Mouse (Mus musculus): ENCODE data around the gene Chm. TPM values are rescaled to one million over a fixed set of nuclear protein-coding genes. Genes with fewer than 3 reads are reported as not detected.
"Not testable (repeated sequence)": the region's sequence is repeated elsewhere in the genome, so short reads cannot be mapped to it uniquely, and the experiment has no call there.

Chm gene
- 1 to 10 TPM; 8.8 to 9.2 TPM for total RNA-seq (2021)
- long read RNA-seq, experiment 1, full-length matches to known transcripts: 3 of 6 reads
- long read RNA-seq, experiment 1, partial matches to known transcripts: 0 of 6 reads
- long read RNA-seq, experiment 1, other reads (novel, unspliced or antisense): 3 of 6 reads
- long read RNA-seq, experiment 2, full-length matches to known transcripts: 1 of 3 reads
- long read RNA-seq, experiment 2, partial matches to known transcripts: 2 of 3 reads
- long read RNA-seq, experiment 2, other reads (novel, unspliced or antisense): 0 of 3 reads

DNA sequence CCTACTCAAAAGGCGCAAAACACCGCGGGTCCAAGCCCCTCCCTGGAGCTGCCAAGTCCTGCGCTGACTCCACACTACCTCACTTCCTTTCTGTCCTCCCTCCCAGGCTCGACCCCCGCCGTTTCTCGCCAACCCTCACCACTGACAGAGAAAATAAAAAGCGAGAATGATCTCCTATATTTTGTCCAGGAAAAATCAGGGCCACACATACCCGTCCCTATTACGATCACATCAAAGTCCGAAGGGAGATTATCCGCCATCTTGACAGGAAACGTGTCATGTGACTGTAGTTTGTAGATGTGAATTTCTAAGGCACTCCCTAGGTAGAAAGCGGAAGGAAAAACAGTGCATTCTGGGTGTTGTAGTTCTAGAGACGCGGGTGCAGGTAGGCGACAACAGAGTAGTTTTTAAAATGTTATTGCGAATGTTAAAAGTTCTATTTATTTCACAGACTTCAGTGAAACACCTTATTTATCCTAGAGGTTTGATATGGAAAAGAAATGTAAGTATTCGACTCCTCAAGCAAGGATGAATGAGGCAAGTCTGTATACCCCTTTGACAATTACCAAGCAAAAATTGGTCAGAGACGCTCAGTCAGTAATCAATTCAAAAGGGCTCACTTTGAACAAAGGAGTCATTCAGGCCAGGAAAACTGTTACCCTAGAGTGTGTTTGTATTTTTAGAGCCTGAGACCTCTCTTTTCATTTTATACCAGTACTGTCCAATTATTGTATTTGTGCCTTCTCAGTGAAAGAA is at the start of gene Chm:
Chm (minus strand) TSS at position 288 of the 756 bp plus-strand sequence.
- intact Hi-C loops (cut with DNase I; ENCODE audit: low total_unique reads): no loop called here
- no peak for DNase-seq

DNA sequence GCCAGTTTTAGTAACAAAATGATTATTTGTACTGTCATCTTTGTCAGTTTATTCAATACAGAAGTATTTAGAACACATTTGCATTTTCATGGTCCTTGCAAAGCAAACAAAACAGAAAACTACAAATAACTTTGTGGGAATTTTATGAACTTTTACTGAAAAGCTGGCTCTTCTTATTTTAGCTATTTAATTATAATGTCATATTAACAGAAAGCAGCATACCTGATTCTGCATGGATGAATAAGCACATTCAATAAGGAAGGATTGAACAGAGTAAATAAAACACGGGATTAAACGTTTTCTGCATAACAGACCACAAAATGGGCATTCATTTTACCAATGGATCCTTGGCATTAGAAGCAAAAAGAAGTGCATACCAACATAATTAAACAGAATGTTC is 8.6 kb upstream of the Chm start:
- no peak for DNase-seq
- intact Hi-C loops (cut with DNase I; ENCODE audit: low total_unique reads): no loop called here

DNA sequence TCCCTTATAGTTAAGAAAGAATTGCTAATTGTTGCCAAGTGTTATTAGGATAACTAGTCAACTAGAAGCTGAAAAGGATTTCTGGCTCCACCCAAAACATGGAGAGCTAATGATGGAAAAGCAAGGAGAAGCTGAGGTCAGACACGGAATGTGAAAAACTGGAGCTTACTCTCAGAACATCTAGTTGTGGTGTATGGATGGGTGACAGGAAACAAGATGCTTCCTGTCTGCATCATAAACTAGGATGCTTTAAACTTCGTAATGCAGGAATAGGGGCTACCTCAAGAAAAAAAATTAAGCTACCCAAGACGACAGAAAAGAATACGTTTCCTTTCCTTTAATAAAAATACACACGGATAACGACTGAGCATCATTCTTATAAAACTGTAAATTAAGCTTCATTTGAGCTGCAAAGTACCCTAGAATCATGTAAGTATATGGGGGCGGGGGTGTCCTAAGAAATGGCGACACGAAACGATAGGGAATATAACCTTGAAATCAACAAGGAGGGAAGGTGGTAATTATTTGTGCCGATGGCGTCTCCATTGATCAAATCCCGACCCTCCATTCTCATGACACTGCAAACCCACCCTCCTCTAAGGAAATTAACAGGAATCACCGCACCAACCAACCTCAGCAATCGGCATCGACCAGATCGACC is 618 bp downstream of the Chm start:
- DNase-seq: no peak
- intact Hi-C loops (cut with DNase I; ENCODE audit: low total_unique reads): no loop called here

GRCm38 (mm10) chrX:113180856-113181255 is 4.5 kb downstream of the Chm start:
- intact Hi-C loops (cut with DNase I; ENCODE audit: low total_unique reads); DNase-seq: not testable (repeated sequence)

GRCm38 (mm10) chrX:113172766-113173165 is 12.6 kb downstream of the Chm start:
- intact Hi-C loops (cut with DNase I; ENCODE audit: low total_unique reads): no loop called here
- no peak for DNase-seq

DNA sequence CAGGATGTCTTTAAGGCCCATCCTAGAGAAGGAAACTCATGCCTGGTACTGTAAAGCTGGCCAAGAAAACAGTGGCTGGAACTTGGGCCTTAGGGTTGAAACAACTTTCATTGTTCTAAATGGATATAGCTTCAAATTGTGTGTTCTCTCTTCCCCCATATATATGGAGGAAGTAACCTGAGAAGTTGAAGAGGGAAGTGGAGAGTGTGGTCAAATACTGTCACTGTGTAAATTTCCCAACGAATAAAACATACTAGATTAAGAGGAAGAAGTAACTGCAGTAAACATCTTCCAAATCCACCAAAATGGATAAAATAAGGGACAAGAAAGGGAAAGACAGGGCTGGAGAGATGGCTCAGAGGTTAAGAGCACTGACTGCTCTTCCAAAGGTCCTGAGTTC is 13.0 kb downstream of the Chm start:
- no peak for DNase-seq
- intact Hi-C loops (cut with DNase I; ENCODE audit: low total_unique reads): no loop called here

- intact Hi-C loops (cut with DNase I; ENCODE audit: low total_unique reads): no loop called here
- DNase-seq: no peak
These were observed 25.0 kb downstream of the Chm start for GRCm38 (mm10) chrX:113160268-113160860.

DNA sequence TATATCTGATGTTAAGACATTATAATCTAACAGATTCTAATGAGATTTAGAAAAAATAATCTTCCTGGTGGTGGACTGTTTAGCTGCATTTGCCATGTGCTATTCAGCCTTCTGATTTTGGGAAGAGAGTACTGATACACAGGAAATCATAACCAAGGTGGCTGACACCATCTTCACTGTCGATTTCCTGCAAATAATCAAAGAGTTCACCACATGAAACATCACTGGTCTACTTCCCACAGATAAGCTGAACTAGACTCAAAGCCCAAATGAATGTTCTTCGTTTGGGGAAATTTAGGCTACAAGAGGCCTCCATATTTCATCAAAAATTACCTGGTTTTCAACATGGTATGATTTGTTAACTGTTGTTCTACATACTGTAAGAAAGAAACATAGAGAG is 101.1 kb downstream of the Chm start:
- no peak for DNase-seq
- intact Hi-C loops (cut with DNase I; ENCODE audit: low total_unique reads): no loop called here

DNA sequence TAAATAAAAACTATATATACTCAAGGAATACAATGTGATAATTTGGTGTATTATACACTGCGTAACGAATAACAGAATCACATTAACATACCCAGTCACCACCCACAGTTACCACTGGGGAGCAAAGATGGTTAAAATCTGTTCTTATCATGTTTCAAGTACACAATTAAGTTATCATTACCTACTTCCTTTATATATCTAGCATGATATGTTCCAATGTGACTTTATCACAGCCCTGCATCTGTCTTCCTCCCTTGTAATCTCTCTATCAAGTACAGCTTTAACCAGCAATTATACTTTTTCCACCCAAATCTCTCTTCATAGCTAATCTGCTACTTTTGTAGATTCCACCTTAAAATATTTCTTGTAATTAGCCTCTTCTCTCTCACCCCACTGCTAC is 109.3 kb downstream of the Chm start:
- no peak for DNase-seq
- intact Hi-C loops (cut with DNase I; ENCODE audit: low total_unique reads): no loop called here

- DNase-seq: no peak
- intact Hi-C loops (cut with DNase I; ENCODE audit: low total_unique reads): no loop called here
These were observed 110.5 kb downstream of the Chm start for GRCm38 (mm10) chrX:113074823-113075222.

DNA sequence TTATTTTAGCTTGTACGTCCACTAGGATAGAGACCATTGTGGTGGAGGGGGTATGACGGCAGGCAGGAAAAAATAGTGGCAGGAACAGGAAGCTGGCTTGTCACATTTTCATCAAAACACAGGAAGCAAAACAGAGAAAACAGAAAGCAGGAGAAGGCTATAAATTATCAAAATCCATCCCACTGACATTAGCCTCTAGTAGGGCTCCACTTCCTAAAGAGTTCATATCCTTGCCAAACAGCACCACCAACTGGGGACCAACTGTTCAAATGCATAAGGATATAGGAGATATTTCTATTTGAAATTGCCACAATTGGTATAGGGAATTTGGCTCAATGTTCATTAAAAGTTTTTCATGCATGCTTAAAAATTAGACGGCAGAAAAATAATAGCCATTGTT is 181.7 kb downstream of the Chm start:
- DNase-seq: no peak
- intact Hi-C loops (cut with DNase I; ENCODE audit: low total_unique reads): no loop called here

GRCm38 (mm10) chrX:113002192-113002591 is 183.1 kb downstream of the Chm start:
- intact Hi-C loops (cut with DNase I; ENCODE audit: low total_unique reads): no loop called here
- no peak for DNase-seq

Small RNA genes lying within 50 kb of the gene (microRNA-seq; reads per million reads assigned to microRNA genes)
- 1,591 to 1,753 reads per million in 2 experiments for gene Mir361

Other genes with a start within 250 kb of the Chm start
- under 1 TPM; 0.18 to 0.21 TPM for gene Dach2, start 112.0 kb upstream of the Chm start, total RNA-seq (2021)

Data from gastrocnemius, postnatal 14 days (tissue).